Mouse (Mus musculus) hindbrain, embryonic 10.5 days (tissue): ENCODE measurements around the gene Tnrc6a. TPM values are rescaled to one million over a fixed set of nuclear protein-coding genes. Genes with fewer than 3 reads are reported as not detected.

Experiments used
- DNase-seq: peaks from one replicate; pipeline ENCODE4 v3.0.0-alpha.2; 2017; ENCODE audit warnings: low spot score
- H3K27ac ChIP-seq: fragments of 300-500 bp; sonication (generic); 2 replicates; pipeline ENCODE4 v1.5.1; 2016; ENCODE audit warnings: mild to moderate bottlenecking, moderate library complexity
- H3K27me3 ChIP-seq: fragments of 300-500 bp; sonication (generic); 2 replicates; pipeline ENCODE4 v1.6.1; 2016; ENCODE audit warnings: mild to moderate bottlenecking; ENCODE audit not compliant: poor library complexity, insufficient read depth, severe bottlenecking
- H3K36me3 ChIP-seq: fragments of 300-500 bp; sonication (generic); 2 replicates; pipeline ENCODE4 v1.6.1; 2016; ENCODE audit warnings: mild to moderate bottlenecking, moderate library complexity
- H3K4me1 ChIP-seq: fragments of 300-500 bp; sonication (generic); replicated peaks from 2 replicates; pipeline ENCODE4 v1.6.1; 2016; ENCODE audit warnings: mild to moderate bottlenecking
- H3K4me3 ChIP-seq: fragments of 300-500 bp; sonication (generic); 2 replicates; pipeline ENCODE4 v1.5.1; 2016; ENCODE audit warnings: mild to moderate bottlenecking, moderate library complexity
- H3K9me3 ChIP-seq: fragments of 300-500 bp; sonication (generic); 2 replicates; pipeline ENCODE4 v1.6.1; 2016; ENCODE audit warnings: mild to moderate bottlenecking, moderate library complexity
- WGBS: fragments of 180-500 bp; shearing (Covaris S2); methylation state at CpG from one replicate; pipeline ENCODE4 v1.1.7; 2016; 5-methylcytosine and 5-hydroxymethylcytosine counted together
- polyA plus RNA-seq: library from polyadenylated mRNA; unstranded; fragments of >200 nt; fragmentation: Nextera tagmentation; extraction: Ambion mirVana; gene quantifications from 2 replicates; pipeline ENCODE4 v1.2.1, GENCODE M21; 2016

Tnrc6a gene
- polyA plus RNA-seq, 1 experiment from 2014 or later = 51.5 TPM

DNA sequence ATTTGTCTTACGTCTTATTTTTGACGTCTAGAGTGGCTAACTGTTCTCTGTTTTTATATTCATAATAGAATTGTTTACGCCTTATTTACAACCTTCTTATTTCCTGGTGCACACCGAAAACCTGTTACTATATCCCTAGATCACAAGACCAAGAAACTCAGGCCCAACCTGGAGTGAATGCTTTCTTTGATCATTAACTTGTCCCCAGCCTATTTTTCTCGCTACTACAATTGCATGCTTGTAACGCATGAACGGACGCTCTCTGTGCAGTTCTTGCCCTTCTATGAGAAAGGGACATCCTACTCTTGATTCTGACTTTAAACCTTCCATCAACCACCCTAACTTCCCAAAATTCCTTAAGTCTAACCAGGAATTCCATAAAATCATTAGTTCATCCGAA is 100.4 kb downstream of the Tnrc6a start:
- DNase-seq = no peak
- Histone ChIP-seq H3K36me3 (no peaks in the 10 kb centered on the region), H3K4me1 (peaks cover 16% of the 10 kb centered on the region), H3K9me3 (no peaks in the 10 kb centered on the region), H3K4me3 (no peak overlapping the region), H3K27ac (no peak overlapping the region), H3K27me3 (no peaks in the 10 kb centered on the region)
- 78% methylated on average over 9 of the region's 9 CpGs for WGBS

DNA sequence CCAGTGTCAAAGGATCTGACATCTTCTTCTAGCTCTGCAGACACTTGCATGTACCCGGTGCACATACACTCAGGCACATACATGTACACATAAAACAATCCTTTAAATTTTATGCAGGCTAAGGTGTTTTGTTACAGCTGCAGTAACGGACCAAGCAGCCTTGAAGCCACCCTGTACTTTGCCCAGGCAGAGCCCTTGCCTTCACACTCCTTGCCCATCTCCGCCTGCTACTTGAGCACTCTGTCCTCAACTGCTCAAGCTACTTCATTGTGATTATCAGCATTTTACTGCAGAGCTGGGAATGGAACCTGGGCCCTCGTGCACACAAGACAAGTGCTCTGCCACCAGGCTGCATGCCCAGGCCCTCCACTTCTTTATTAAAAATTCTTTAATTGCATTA is 101.5 kb downstream of the Tnrc6a start:
- Histone ChIP-seq H3K27ac (no peak overlapping the region), H3K27me3 (no peaks in the 10 kb centered on the region), H3K4me1 (peaks cover 5% of the 10 kb centered on the region; the same call in 1 of the 2 replicates), H3K4me3 (no peak overlapping the region), H3K9me3 (no peaks in the 10 kb centered on the region), H3K36me3 (no peaks in the 10 kb centered on the region)
- no peak for DNase-seq
- 86% methylated on average over 4 of the region's 4 CpGs for WGBS

- peaks cover 5% of the 10 kb centered on the region for H3K4me1 ChIP-seq
- H3K9me3 ChIP-seq = no peaks in the 10 kb centered on the region
- H3K27me3 ChIP-seq = no peaks in the 10 kb centered on the region
- no peak overlapping the region for H3K4me3 ChIP-seq
- 29% methylated on average over 4 of the region's 4 CpGs for WGBS
- DNase-seq = peak; percentile 36
- no peaks in the 10 kb centered on the region for H3K36me3 ChIP-seq
- no peak overlapping the region for H3K27ac ChIP-seq
Measured at GRCm38 (mm10) chr7:123235449-123235848, 111.8 kb downstream of the Tnrc6a start.

GRCm38 (mm10) chr7:123238621-123239020 is 114.9 kb downstream of the Tnrc6a start:
- Histone ChIP-seq H3K4me1 (peaks cover 5% of the 10 kb centered on the region), H3K4me3 (no peak overlapping the region), H3K36me3 (no peaks in the 10 kb centered on the region), H3K9me3 (no peaks in the 10 kb centered on the region), H3K27me3 (no peaks in the 10 kb centered on the region), H3K27ac (no peak overlapping the region)
- no peak for DNase-seq
- 75% methylated on average over 4 of the region's 4 CpGs for WGBS

GRCm38 (mm10) chr7:123240064-123240463 is 116.4 kb downstream of the Tnrc6a start:
- H3K27me3 ChIP-seq = no peaks in the 10 kb centered on the region
- peaks cover 5% of the 10 kb centered on the region for H3K4me1 ChIP-seq
- H3K27ac ChIP-seq = no peak overlapping the region
- H3K9me3 ChIP-seq = no peaks in the 10 kb centered on the region
- no peak overlapping the region for H3K4me3 ChIP-seq
- H3K36me3 ChIP-seq = no peaks in the 10 kb centered on the region
- WGBS = 73% methylated on average over 6 of the region's 6 CpGs
- DNase-seq = no peak

GRCm38 (mm10) chr7:123242241-123242640 is 118.6 kb downstream of the Tnrc6a start:
- no peak for DNase-seq
- no peaks in the 10 kb centered on the region for H3K9me3 ChIP-seq

DNA sequence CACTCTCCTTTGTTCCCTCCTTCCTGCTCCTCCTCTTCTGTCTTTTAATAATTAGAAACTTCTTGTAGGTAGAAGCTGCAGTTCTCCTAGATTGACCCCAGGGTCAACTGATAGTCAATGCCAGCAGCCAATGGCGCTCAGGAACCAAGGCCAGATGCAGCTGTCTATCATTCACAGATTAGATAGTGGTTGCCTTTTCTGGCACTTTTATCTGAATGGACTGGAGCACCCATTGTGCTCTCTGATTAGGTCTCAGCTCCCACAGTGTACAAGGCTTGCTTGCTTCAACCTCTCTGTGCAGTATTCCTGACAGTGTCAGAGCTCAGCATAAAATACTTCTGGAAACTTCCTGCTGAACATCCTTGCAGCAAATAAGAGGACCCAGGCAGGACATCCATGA is 121.1 kb downstream of the Tnrc6a start:
- no peaks in the 10 kb centered on the region for H3K36me3 ChIP-seq
- H3K4me1 ChIP-seq = no peaks in the 10 kb centered on the region; the same call in 1 of the 2 replicates
- H3K27ac ChIP-seq = no peak overlapping the region
- no peak overlapping the region for H3K4me3 ChIP-seq
- 86% methylated on average over 1 of the region's 1 CpGs for WGBS
- no peaks in the 10 kb centered on the region for H3K9me3 ChIP-seq
- no peaks in the 10 kb centered on the region for H3K27me3 ChIP-seq
- no peak for DNase-seq

More at GRCm38 (mm10) chr7:123242241-123242640, 118.6 kb downstream of the Tnrc6a start:
- no peaks in the 10 kb centered on the region for H3K36me3 ChIP-seq
- H3K4me3 ChIP-seq = no peak overlapping the region
- no peak overlapping the region for H3K27ac ChIP-seq
- peaks cover 5% of the 10 kb centered on the region for H3K4me1 ChIP-seq
- 95% methylated on average over 7 of the region's 7 CpGs for WGBS
- no peaks in the 10 kb centered on the region for H3K27me3 ChIP-seq

Other genes starting within 250 kb of the Tnrc6a start
- gene Rbbp6, start 158.2 kb upstream of the Tnrc6a start, polyA plus RNA-seq = 20.2 and 26.2 TPM in 2 replicates
- gene Slc5a11, start 90.9 kb downstream of the Tnrc6a start, polyA plus RNA-seq = 0.08 and 0.34 TPM in 2 replicates
- 57.9 and 58.0 TPM in 2 replicates for gene Lcmt1, start 245.9 kb downstream of the Tnrc6a start, polyA plus RNA-seq
- gene Arhgap17, start 246.0 kb downstream of the Tnrc6a start, polyA plus RNA-seq = 31.4 TPM in 2 replicates